Mouse (Mus musculus): ENCODE measurements at regions not wholly inside any gene's neighbourhood (a gene's known extent, or its start where the extent isn't known, plus 50 kb on each side); places are given as distances from the start of the nearest gene placed in this dataset.

DNA sequence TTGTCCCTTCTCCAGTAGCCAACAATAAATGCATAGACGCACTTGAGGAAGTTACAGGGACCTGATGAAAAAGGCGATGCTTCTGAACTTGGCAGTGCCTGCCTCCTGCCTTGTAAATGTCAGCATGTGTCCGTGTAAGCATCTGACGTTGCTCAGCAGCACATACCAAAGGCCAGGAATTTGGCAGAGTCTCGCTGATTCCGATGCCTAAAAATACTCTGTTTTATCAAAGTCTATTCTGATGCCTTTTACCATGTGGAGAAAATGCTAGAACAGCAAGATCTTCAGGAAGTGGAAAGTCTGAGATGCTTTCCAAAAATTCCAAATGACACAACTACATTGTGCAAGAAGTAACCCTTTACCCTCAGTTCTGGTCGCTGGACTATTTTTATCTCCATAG, 92.5 kb upstream of the N6amt1 start:
- no peak for ATAC-seq (ENCODE audit: low FRiP score)

GRCm38 (mm10) chr16:87254736-87255135, 99.2 kb upstream of the N6amt1 start:
- ATAC-seq (ENCODE audit: low FRiP score) (no peak), DNase-seq (ENCODE audit: low spot score) (no peak)
- no peak overlapping the region for H3K4me2 ChIP-seq (ENCODE audit: low read depth, low read length, poor library complexity, severe bottlenecking)
- H3K27ac ChIP-seq (ENCODE audit: low read depth, low read length) = no peak overlapping the region
- no peaks in the 10 kb centered on the region for H3K27me3 ChIP-seq (ENCODE audit: insufficient read depth, low read length)
- no peak for TF ChIP-seq CTCF (IDR thresholded peaks at IDR 0.05)
- WGBS = 96% methylated on average over 1 of the region's 1 CpGs
- H3K9ac ChIP-seq (replicated peaks; ENCODE audit: low read length, poor library complexity, severe bottlenecking) = no peak overlapping the region
- no peak overlapping the region for H3K4me3 ChIP-seq (ENCODE audit: low read depth, low read length)
- no peaks in the 10 kb centered on the region for H3K9me3 ChIP-seq (ENCODE audit: low read length)
- no peaks in the 10 kb centered on the region for H3K4me1 ChIP-seq (ENCODE audit: insufficient read depth, low read length)
- H3K36me3 ChIP-seq (ENCODE audit: insufficient read depth, low read length) = no peaks in the 10 kb centered on the region

More for the DNA sequence above, 92.5 kb upstream of the N6amt1 start:
- H3K4me3 ChIP-seq (ENCODE audit: low read depth, low read length) = no peak overlapping the region
- H3K9ac ChIP-seq (replicated peaks; ENCODE audit: low read length, poor library complexity, severe bottlenecking) = no peak overlapping the region
- H3K4me1 ChIP-seq (ENCODE audit: insufficient read depth, low read length) = no peaks in the 10 kb centered on the region
- no peak for TF ChIP-seq CTCF (IDR thresholded peaks at IDR 0.05)
- H3K9me3 ChIP-seq (ENCODE audit: low read length) = no peaks in the 10 kb centered on the region
- no peaks in the 10 kb centered on the region for H3K27me3 ChIP-seq (ENCODE audit: insufficient read depth, low read length)
- H3K27ac ChIP-seq (ENCODE audit: low read depth, low read length) = no peak overlapping the region
- DNase-seq (ENCODE audit: low spot score) = peak; percentile 75
- no peak overlapping the region for H3K4me2 ChIP-seq (ENCODE audit: low read depth, low read length, poor library complexity, severe bottlenecking)
- H3K36me3 ChIP-seq (ENCODE audit: insufficient read depth, low read length) = no peaks in the 10 kb centered on the region
- 46% methylated on average over 7 of the region's 7 CpGs for WGBS

- Histone ChIP-seq H3K36me3 (ENCODE audit: insufficient read depth, low read length) (no peaks in the 10 kb centered on the region), H3K27me3 (ENCODE audit: insufficient read depth, low read length) (no peaks in the 10 kb centered on the region; the same call in 1 of the 2 replicates), H3K4me2 (ENCODE audit: low read depth, low read length, poor library complexity, severe bottlenecking) (no peak overlapping the region), H3K4me1 (ENCODE audit: insufficient read depth, low read length) (no peaks in the 10 kb centered on the region), H3K4me3 (ENCODE audit: low read depth, low read length) (no peak overlapping the region), H3K27ac (ENCODE audit: low read depth, low read length) (no peak overlapping the region), H3K9ac (replicated peaks; ENCODE audit: low read length, poor library complexity, severe bottlenecking) (no peak overlapping the region), H3K9me3 (ENCODE audit: low read length) (no peaks in the 10 kb centered on the region)
- DNase-seq (ENCODE audit: low spot score) (no peak), ATAC-seq (ENCODE audit: low FRiP score) (no peak)
- WGBS = 81% methylated on average over 10 of the region's 10 CpGs
- TF ChIP-seq CTCF (IDR thresholded peaks at IDR 0.05) = no peak
Measured at GRCm38 (mm10) chr16:87250531-87250930, 103.5 kb upstream of the N6amt1 start.

- Histone ChIP-seq H3K27ac (ENCODE audit: low read depth, low read length) (no peak overlapping the region), H3K9me3 (ENCODE audit: low read length) (no peaks in the 10 kb centered on the region), H3K36me3 (ENCODE audit: insufficient read depth, low read length) (no peaks in the 10 kb centered on the region), H3K4me3 (ENCODE audit: low read depth, low read length) (no peak overlapping the region), H3K27me3 (ENCODE audit: insufficient read depth, low read length) (no peaks in the 10 kb centered on the region; the same call in 1 of the 2 replicates), H3K4me1 (ENCODE audit: insufficient read depth, low read length) (no peaks in the 10 kb centered on the region), H3K4me2 (ENCODE audit: low read depth, low read length, poor library complexity, severe bottlenecking) (no peak overlapping the region), H3K9ac (replicated peaks; ENCODE audit: low read length, poor library complexity, severe bottlenecking) (no peak overlapping the region)
- no peak for ATAC-seq (ENCODE audit: low FRiP score)
- WGBS = 22% methylated on average over 7 of the region's 7 CpGs
- peak; percentile 77 for TF ChIP-seq CTCF (IDR thresholded peaks at IDR 0.05)
- peak; percentile 59 for DNase-seq (ENCODE audit: low spot score)
Measured at GRCm38 (mm10) chr16:87249903-87250302, 104.1 kb upstream of the N6amt1 start.

GRCm38 (mm10) chr16:87248501-87249030, 105.4 kb upstream of the N6amt1 start:
- Histone ChIP-seq H3K4me1 (ENCODE audit: insufficient read depth, low read length) (no peaks in the 10 kb centered on the region), H3K27ac (ENCODE audit: low read depth, low read length) (no peak overlapping the region), H3K4me2 (ENCODE audit: low read depth, low read length, poor library complexity, severe bottlenecking) (no peak overlapping the region), H3K9ac (replicated peaks; ENCODE audit: low read length, poor library complexity, severe bottlenecking) (no peak overlapping the region), H3K4me3 (ENCODE audit: low read depth, low read length) (no peak overlapping the region), H3K36me3 (ENCODE audit: insufficient read depth, low read length) (no peaks in the 10 kb centered on the region), H3K9me3 (ENCODE audit: low read length) (no peaks in the 10 kb centered on the region), H3K27me3 (ENCODE audit: insufficient read depth, low read length) (no peaks in the 10 kb centered on the region; the same call in 1 of the 2 replicates)
- no peak for ATAC-seq (ENCODE audit: low FRiP score)
- TF ChIP-seq CTCF (IDR thresholded peaks at IDR 0.05) = peak; percentile 76
- 48% methylated on average over 6 of the region's 6 CpGs for WGBS
- peak; percentile 87 for DNase-seq (ENCODE audit: low spot score)

GRCm38 (mm10) chr16:87245933-87246791, 107.8 kb upstream of the N6amt1 start:
- TF ChIP-seq CTCF (IDR thresholded peaks at IDR 0.05) = peak; percentile 76
- Histone ChIP-seq H3K4me2 (ENCODE audit: low read depth, low read length, poor library complexity, severe bottlenecking) (0 out of 2 replicates have a peak overlapping the region, but pooled peaks have one; percentile 6), H3K4me1 (ENCODE audit: insufficient read depth, low read length) (no peaks in the 10 kb centered on the region), H3K9ac (replicated peaks; ENCODE audit: low read length, poor library complexity, severe bottlenecking) (no peak overlapping the region), H3K4me3 (ENCODE audit: low read depth, low read length) (0 out of 2 replicates have a peak overlapping the region, but pooled peaks have one; percentile 10), H3K9me3 (ENCODE audit: low read length) (no peaks in the 10 kb centered on the region), H3K36me3 (ENCODE audit: insufficient read depth, low read length) (no peaks in the 10 kb centered on the region), H3K27me3 (ENCODE audit: insufficient read depth, low read length) (no peaks in the 10 kb centered on the region; the same call in 1 of the 2 replicates), H3K27ac (ENCODE audit: low read depth, low read length) (no peak overlapping the region)
- WGBS = 61% methylated on average over 26 of the region's 26 CpGs
- ATAC-seq (ENCODE audit: low FRiP score) (peak; percentile 62; the same call in 1 of the 2 replicates), DNase-seq (ENCODE audit: low spot score) (peak; percentile 53)

All from midbrain, postnatal 0 days (tissue).